Mouse (Mus musculus) thymus, postnatal 36 days (tissue): ENCODE data around the gene Sgpp1.
A peak's percentile ranks its signal among the peaks of the same experiment; 100 is the strongest.

Experiments used
- DNase-seq, 2 experiments: peaks; one replicate each; pipeline ENCODE4 v3.0.0; 2022; ENCODE audit warnings: mixed read lengths in 2 of 2

The Sgpp1 gene

DNA sequence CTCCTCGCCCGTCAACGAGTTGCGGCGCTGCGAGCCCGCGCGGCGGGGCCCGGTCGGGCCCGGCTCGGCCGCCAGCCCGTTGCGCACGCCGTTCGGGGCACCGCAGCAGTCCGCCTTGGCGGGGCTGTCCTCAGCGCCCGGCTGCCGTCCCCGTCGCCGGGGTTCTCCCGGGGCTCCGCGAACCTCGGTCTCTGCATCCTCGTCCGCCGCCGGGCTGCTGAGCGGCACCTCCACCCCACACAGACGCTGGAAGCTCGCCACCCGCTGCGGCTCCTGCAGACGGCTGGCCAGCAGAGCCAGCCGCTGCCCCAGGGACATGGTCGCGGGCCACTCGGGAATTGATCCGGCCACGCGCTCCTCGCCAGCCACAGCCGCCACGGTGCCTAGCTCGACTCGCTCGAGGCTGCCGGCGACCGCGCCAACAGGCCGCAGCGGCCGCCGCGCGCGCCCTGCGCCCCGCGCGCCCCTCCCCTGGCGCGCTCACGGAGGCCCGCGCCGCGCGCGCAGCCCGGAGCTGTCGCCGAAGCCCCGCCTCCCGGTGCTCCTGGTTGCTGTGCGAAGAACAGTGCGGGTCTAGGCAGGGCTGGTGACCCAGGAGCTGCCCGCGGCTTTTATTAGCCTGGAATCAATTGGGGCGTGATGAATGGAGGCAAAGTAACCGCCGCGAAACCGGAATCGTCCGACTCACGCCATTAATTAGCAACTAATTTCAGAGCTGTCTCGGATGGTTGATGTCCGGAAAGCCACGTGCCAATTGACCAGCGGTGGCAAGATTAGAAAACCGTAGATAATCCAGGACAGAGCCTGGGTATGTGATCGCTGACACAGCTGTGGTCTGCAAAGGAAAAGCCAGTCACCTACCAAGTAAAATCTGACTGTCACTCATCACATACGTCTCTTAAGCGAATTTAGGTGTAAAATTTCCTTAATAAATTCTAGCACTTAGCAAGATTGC lies at the start of gene Sgpp1:
Gene Sgpp1 (minus strand): TSS at position 484 of the 955 bp plus-strand sequence.
- peak; percentile 83 to 88 for DNase-seq

DNA sequence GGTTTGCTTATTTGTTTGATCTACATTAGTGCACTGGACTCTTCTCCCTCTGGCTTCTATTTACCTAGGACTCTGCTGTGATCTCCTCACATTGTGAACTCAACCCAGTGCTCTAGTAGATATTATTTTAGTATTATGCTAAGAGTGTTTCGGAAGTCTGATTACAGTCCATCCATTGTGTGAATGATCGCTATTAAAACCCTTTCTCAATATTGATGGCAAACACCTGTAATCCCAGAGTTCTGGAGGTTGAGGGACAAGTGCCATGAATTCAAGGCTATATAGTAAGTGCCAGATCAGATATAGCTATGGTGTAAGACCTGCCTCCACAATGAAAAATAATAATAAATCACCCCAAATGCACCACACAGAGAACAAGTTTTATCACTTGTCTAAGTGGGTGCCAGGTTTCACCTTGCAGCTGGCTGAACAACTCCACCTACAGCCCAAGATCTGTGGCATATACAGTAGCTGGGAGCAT lies 48.8 kb upstream of the Sgpp1 start:
- DNase-seq = no peak

- DNase-seq = no peak
These were observed 46.5 kb upstream of the Sgpp1 start for GRCm38 (mm10) chr12:75781995-75782394.

DNA sequence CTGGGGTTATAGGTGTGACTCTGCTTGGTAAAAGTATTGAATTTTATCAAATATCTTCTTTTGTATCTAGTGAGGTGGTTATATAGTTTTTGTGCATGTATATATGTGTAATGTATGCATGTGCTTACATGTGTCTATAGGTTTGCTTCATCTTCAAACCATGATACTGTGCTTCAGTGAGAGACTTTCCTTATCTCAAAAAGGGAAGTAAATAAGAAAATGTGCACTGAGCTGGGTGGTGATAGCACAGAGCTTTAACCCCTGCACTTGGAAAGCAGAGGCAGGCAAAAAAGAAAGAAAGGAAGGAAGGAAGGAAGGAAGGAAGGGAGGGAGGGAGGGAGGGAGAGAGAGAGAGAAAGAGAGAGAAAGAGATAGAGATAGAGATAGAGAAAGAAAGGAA lies 45.9 kb upstream of the Sgpp1 start:
- DNase-seq = no peak

- peak; percentile 62 to 71 for DNase-seq
These were observed 37.0 kb upstream of the Sgpp1 start for GRCm38 (mm10) chr12:75772424-75773034.

GRCm38 (mm10) chr12:75771410-75771809 lies 35.9 kb upstream of the Sgpp1 start:
- no peak for DNase-seq

- DNase-seq = peak; percentile 64 to 81
These were observed 31.4 kb upstream of the Sgpp1 start for GRCm38 (mm10) chr12:75766885-75767317.

DNA sequence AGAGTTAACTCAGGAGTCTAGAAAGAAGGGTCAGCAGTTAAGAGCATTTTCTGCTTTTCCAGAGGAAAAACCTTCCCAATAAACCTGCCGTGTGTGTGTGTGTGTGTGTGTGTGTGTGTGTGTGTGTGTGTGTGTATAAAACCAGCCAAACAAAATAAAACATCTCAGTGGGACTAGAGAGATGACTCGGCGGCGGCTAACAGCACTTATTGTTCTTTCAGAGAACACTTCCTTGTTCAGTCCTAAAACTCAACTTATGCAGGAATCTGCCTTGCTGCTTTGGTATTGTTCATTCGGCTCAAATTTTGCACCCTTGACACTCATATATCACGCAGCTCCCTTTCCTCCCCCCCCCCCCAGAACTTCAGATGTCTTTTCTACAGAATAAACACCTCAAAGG lies 30.9 kb upstream of the Sgpp1 start:
- DNase-seq = peak; percentile 20 to 29

DNA sequence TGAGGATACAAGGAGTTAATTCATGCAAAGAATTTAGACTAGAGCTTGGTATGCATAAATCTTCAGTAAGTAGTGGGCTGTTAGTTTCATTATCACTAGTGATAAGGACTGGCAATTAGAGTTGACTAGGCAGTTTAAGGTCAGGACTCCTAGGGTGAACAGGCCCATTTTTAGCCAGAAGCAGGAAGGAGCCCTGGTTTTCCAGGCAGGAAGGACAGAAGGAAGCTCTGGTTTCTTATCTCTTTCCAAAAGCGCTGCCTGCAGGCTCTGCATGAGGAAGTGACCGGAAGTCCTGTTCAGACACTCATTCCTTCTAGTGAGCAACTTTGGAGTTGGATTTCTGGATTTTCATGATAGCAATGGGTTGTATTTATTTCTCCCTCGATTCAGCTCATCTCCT lies 30.2 kb upstream of the Sgpp1 start:
- no peak for DNase-seq

DNA sequence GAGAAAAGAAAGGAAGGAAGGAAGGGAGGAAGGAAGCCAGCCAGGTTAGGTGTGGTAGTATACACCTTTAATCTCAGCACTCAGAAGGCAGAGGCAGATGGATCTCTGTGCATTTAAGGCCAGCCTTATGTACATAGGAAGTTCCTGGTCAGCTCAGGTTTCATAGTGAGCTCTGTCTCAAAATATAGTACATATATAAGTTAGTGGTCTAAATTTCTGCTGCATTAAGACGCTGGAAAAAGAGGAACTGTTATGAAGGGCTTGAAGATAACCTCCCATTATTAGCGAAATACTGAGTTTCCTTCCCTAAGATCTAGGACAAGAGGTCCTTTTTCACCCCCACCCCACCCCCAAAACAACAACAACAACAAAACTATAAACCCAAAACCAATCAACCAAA lies 20.9 kb upstream of the Sgpp1 start:
- DNase-seq = no peak

- DNase-seq = no peak
These were observed 18.2 kb upstream of the Sgpp1 start for GRCm38 (mm10) chr12:75753730-75754129.

DNA sequence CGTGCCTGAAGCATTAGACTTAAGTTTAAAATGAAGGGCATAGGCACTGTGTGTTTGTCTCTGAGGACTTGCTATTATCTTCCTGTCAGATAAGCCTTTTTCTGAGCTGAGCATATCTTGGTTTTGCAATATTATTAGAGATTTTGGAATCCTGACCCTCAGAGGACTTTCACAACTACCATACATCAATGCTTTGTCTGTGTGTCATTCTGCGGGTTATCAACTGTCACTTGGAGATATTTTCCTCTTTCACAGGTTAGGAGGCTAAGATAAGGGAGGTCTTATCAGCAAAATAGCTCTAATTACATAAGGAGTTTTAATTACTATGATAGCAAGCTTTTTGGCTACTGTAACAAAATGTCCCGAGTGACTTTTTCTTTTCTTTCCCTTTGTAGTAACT lies 16.5 kb upstream of the Sgpp1 start:
- no peak for DNase-seq

DNA sequence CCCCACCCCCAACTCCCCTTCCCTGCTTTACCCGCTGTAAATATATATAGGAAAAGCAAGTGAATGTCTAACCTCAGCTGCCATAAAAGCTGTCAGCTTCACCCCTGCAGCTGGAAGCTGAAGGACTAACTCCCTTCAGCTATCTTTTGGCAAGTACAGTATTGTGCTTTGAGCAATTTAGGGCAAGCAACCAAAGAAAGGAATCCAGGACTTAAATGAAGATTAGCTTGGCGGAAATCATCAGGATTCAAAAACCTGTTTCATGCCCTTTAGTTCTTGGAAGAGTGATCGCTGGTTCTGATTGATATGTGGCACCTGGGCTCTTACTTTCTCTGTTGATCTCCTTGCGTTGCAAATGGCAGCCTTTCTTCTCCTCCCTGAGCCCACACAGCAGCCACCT lies 13.0 kb upstream of the Sgpp1 start:
- DNase-seq = no peak

DNA sequence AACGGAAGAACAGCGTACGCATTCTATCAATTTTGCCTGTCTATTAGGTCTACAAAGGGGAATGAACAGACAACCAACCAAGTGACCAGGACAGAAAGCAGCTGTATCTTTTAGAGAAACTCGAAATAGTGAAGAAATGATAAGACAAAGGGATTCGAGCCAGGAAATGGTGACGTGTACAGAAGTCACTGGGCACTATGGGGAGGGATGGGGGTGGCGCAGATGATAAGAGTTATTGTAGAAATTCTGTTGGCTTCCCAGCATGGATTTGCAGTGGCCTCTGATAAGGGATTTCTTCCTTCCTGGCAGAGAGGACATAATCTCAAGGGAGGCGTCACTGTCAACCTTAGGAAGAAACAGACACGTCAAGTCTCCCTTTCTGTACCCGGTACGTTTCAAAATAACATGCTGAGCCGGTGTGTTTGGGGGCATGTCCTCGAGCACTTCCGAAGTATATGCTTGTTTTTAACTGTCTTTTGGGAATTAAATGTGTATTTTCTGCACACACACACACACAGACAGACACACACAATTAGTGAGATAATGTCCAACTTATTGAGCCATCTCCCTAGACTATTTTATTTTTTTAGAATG lies 10.3 kb upstream of the Sgpp1 start:
- no peak for DNase-seq

- no peak for DNase-seq
These were observed 6.6 kb upstream of the Sgpp1 start for GRCm38 (mm10) chr12:75742101-75742500.

GRCm38 (mm10) chr12:75741273-75741672 lies 5.7 kb upstream of the Sgpp1 start:
- DNase-seq = no peak

GRCm38 (mm10) chr12:75740451-75740850 lies 4.9 kb upstream of the Sgpp1 start:
- no peak for DNase-seq

DNA sequence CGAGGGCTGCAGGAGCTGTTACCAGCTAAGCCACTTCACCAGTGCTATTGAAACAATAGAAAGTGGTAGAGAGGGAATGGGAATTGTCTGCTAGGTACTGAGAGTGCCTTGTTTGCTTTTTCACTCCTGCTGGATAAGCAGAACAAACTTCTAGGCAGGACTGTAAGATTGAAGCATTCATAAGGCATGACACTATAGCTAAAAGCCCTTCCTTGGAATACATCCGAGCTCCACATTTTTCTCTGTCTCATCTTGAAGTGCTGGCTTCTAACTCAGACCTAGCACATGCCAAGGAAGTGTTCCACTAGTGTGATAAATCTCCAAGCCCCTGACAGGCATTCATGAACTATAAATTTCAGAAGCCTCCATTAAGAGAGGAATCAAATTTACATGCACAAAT lies 4.1 kb upstream of the Sgpp1 start:
- DNase-seq = no peak

DNA sequence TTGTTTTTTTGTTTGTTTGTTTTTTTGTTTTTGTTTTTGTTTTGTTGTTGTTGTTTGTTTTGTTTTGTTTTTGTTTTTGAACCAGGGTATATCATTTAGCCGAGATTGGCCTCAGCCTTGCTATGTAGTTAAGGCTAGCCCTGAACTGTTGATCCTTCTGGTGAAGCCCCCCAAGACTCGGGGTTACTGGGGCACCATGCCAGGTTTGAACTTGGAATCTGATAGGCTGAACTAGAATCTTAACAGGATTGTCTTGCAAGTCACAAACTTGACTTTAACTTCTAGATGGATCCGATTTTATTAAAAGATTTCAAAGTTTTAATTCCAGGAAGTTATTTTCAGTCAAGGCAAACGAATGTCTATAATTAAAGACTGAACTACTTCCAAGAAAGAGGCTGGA lies 767 bp upstream of the Sgpp1 start:
- no peak for DNase-seq

DNA sequence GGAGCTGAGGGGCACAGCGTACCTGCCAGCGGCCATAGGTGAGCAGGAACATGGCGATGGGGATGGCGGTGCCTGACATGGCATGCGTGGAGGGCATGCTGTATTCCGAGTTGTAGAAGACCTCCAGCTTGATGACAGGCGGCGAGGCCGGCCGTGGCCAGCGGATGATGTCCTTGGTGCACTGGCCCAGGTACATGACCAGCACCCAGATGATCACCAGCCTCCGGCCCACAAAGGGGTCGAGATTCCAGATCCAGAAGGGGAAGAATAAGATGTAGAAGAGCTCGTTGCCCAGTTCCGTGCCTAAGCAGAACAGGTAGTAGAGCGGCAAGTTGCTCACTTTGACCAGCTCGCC lies 661 bp downstream of the Sgpp1 start:
- peak; percentile 49 to 54 for DNase-seq

DNA sequence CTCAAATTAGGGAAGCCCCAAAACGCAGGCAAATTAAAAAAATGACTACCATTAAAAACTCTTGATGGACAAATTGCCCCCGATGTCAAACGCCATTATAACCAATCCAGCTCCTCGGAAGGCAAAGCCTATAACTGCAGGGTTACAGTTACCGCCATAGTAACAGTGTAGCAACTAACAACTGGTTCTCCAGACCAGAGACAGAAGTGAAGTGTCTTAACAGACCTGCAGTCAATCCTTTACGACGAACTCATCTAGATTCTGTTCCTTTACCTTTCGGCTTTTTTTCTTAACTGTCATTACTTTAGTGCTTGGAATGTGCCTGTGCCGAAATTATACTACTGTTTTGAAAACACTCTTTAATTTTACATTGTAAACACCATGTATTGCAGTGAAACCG lies 1.4 kb downstream of the Sgpp1 start:
- no peak for DNase-seq

GRCm38 (mm10) chr12:75733331-75734070 lies 2.0 kb downstream of the Sgpp1 start:
- no peak for DNase-seq

DNA sequence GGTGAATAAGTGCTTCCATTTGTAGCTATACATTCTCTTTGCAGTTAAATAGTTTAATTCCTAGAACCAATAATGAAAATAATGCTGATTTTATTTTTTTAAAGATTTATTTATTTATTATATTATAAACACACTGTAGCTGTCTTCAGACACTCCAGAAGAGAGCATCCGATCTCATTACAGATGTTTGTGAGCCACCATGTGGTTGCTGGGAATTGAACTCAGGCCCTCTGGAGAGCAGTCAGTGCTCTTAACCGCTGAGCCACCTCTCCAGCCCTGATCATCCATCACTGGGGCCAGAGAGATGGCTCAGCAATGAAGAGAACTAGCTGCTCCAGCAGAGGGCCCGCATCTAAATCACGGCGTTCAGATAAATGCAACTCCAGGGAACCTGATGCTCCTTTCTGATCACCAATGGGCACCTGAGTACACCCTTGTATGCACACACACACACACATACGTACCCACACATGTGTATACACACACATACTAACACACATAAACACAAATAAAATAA lies 3.5 kb downstream of the Sgpp1 start:
- DNase-seq = no peak
